Mouse (Mus musculus) bone marrow macrophage, adult 2 months (primary cell): ENCODE data around the gene Mad2l2.

Experiments used
- CTCF ChIP-seq: IDR thresholded peaks from 2 replicates; pipeline ENCODE4 v1.5.1; 2012; ENCODE audit warnings: low read depth, mild to moderate bottlenecking, low read length, moderate library complexity
- POLR2A ChIP-seq: IDR thresholded peaks from 2 replicates; pipeline ENCODE4 v1.6.1; 2012; ENCODE audit warnings: mild to moderate bottlenecking, low read depth, low read length, borderline replicate concordance

- TF ChIP-seq CTCF, result no peak
- no peak for TF ChIP-seq POLR2A
Observed at GRCm38 (mm10) chr4:148128241-148128640, 1.9 kb upstream of the Mad2l2 start.
